Mouse (Mus musculus) cerebellum, adult 2 months (tissue): ENCODE results near the gene Gck. TPM values are rescaled to one million over a fixed set of nuclear protein-coding genes. Genes with fewer than 3 reads are reported as not detected.

Source experiments
- DNase-seq, 2 experiments: peaks; one replicate each; pipeline ENCODE4 v3.0.0; 2021
- H3K27ac ChIP-seq: fragments of 200-500 bp; 2 replicates; pipeline ENCODE4 v1.5.1; 2012; ENCODE audit warnings: low read length, control low read depth, inconsistent platforms; ENCODE audit not compliant: insufficient read depth
- H3K27me3 ChIP-seq: fragments of 200-500 bp; 2 replicates; pipeline ENCODE4 v1.6.1; 2012; ENCODE audit warnings: inconsistent platforms, mild to moderate bottlenecking, low read length, moderate library complexity; ENCODE audit not compliant: control insufficient read depth, insufficient read depth
- H3K4me1 ChIP-seq: fragments of 200-500 bp; 2 replicates; pipeline ENCODE4 v1.6.1; 2011; ENCODE audit warnings: low read length; ENCODE audit not compliant: control insufficient read depth, insufficient read depth
- H3K4me3 ChIP-seq: fragments of 200-500 bp; replicated peaks from 2 replicates; pipeline ENCODE3; 2011; ENCODE audit warnings: mild to moderate bottlenecking, low read depth, low read length, control low read depth; ENCODE audit not compliant: insufficient read depth
- CTCF ChIP-seq: fragments of 200-500 bp; IDR thresholded peaks from 2 replicates; pipeline ENCODE4 v1.5.1; 2011; ENCODE audit warnings: low read depth, mild to moderate bottlenecking, control low read depth, low read length, moderate library complexity, borderline replicate concordance; ENCODE audit not compliant: insufficient read depth
- POLR2A ChIP-seq: fragments of 200-500 bp; IDR thresholded peaks from 2 replicates; pipeline ENCODE4 v1.6.1; 2011; ENCODE audit warnings: low read length, control low read depth, borderline replicate concordance; ENCODE audit not compliant: insufficient read depth
- WGBS: fragments of 180-500 bp; shearing (Covaris S2); methylation state at CpG from one replicate; pipeline ENCODE4 v1.1.7; 2018; 5-methylcytosine and 5-hydroxymethylcytosine counted together
- polyA plus RNA-seq: library from polyadenylated mRNA; depleted of rRNA; stranded (reverse); fragments of >200 nt; gene quantifications from 2 replicates; pipeline ENCODE4 v1.2.3, GENCODE M21; 2012; rRNA removed

Gck gene
- polyA plus RNA-seq, 1 experiment = 0.74 TPM

- TF ChIP-seq POLR2A (no peak), CTCF (no peak)
- DNase-seq = peak in 1 of 2 experiments; percentile 35
- no peak overlapping the region for H3K4me3 ChIP-seq
- 0 out of 2 replicates have a peak, but pooled peaks cover 3% of the 10 kb centered on the region for H3K4me1 ChIP-seq
- no peak overlapping the region for H3K27ac ChIP-seq
- no peaks in the 10 kb centered on the region for H3K27me3 ChIP-seq
- WGBS = 21% methylated on average over 7 of the region's 7 CpGs
These were observed 94.0 kb downstream of the Gck start for GRCm38 (mm10) chr11:5855902-5856301.

GRCm38 (mm10) chr11:5855481-5855880 is 94.4 kb downstream of the Gck start:
- Histone ChIP-seq H3K4me1 (0 out of 2 replicates have a peak, but pooled peaks cover 3% of the 10 kb centered on the region), H3K4me3 (no peak overlapping the region), H3K27ac (no peak overlapping the region), H3K27me3 (no peaks in the 10 kb centered on the region)
- no peak for DNase-seq
- TF ChIP-seq POLR2A (no peak), CTCF (no peak)

- no peak for DNase-seq
- no peak overlapping the region for H3K4me3 ChIP-seq
- WGBS = 18% methylated on average over 1 of the region's 1 CpGs
- no peak overlapping the region for H3K27ac ChIP-seq
- TF ChIP-seq CTCF (no peak), POLR2A (no peak)
- no peaks in the 10 kb centered on the region for H3K27me3 ChIP-seq
- 0 out of 2 replicates have a peak, but pooled peaks cover 3% of the 10 kb centered on the region for H3K4me1 ChIP-seq
These were observed 97.6 kb downstream of the Gck start for GRCm38 (mm10) chr11:5852314-5852713.

GRCm38 (mm10) chr11:5851021-5851736 is 98.7 kb downstream of the Gck start:
- Histone ChIP-seq H3K27ac (no peak overlapping the region), H3K4me3 (no peak overlapping the region), H3K27me3 (no peaks in the 10 kb centered on the region), H3K4me1 (0 out of 2 replicates have a peak, but pooled peaks cover 3% of the 10 kb centered on the region)
- no peak for TF ChIP-seq CTCF
- no peak for DNase-seq
- WGBS = 63% methylated on average over 4 of the region's 4 CpGs

Other genes starting within 250 kb of the Gck start
- 122 and 124 TPM in 2 replicates for gene Mrps24, start 234.4 kb downstream of the Gck start, polyA plus RNA-seq
- gene Urgcp, start 187.7 kb downstream of the Gck start, polyA plus RNA-seq = 36.4 and 37.9 TPM in 2 replicates
- gene Dbnl, start 161.6 kb downstream of the Gck start, polyA plus RNA-seq = 80.9 and 83.7 TPM in 2 replicates
- gene Pgam2, start 146.3 kb downstream of the Gck start, polyA plus RNA-seq = 0.63 and 1.1 TPM in 2 replicates
- 15.0 and 19.3 TPM in 2 replicates for gene Polm, start 112.1 kb downstream of the Gck start, polyA plus RNA-seq
- 10.3 and 13.2 TPM in 2 replicates for gene Aebp1, start 88.1 kb downstream of the Gck start, polyA plus RNA-seq
- 47.4 and 55.0 TPM in 2 replicates for gene Pold2, start 71.8 kb downstream of the Gck start, polyA plus RNA-seq
- gene Myl7, start 51.3 kb downstream of the Gck start, polyA plus RNA-seq = not detected in 2 replicates
- gene Ykt6, start 5.6 kb upstream of the Gck start, polyA plus RNA-seq = 54.2 and 54.9 TPM in 2 replicates
- gene Camk2b, start 116.3 kb upstream of the Gck start, polyA plus RNA-seq = 479 and 518 TPM in 2 replicates
- 0.15 and 0.16 TPM in 2 replicates for gene A730071L15Rik, start 249.9 kb upstream of the Gck start, polyA plus RNA-seq